Mouse (Mus musculus): ENCODE data around the gene Gsdma3.

- no peak for TF ChIP-seq TCF3 (IDR thresholded peaks at IDR 0.05; ENCODE audit: insufficient read length, low read depth)
- TF ChIP-seq POLR2A (IDR thresholded peaks at IDR 0.05; ENCODE audit: insufficient read length, low read depth): no peak
- TF ChIP-seq USF1 (IDR thresholded peaks at IDR 0.05; ENCODE audit: low read depth): no peak
These were observed 39.9 kb upstream of the Gsdma3 start for GRCm38 (mm10) chr11:98586087-98586891.

Measured in myocyte (in vitro differentiated cells).